Mouse (Mus musculus) G1E (cell line): ENCODE data around the gene Caln1.

Source experiments
- CTCF ChIP-seq: IDR thresholded peaks from 2 replicates; pipeline ENCODE4 v1.5.1; 2012; ENCODE audit warnings: low read depth, low read length, inconsistent platforms, mixed read lengths
- GATA1 ChIP-seq: IDR thresholded peaks from 2 replicates; pipeline ENCODE4 v1.6.1; 2012; ENCODE audit warnings: borderline replicate concordance, low read length, inconsistent platforms, mixed read lengths
- POLR2AphosphoS5 ChIP-seq: IDR thresholded peaks from 2 replicates; pipeline ENCODE4 v1.6.1; 2012; ENCODE audit warnings: low read depth, low read length, inconsistent platforms; ENCODE audit not compliant: insufficient replicate concordance
- TAL1 ChIP-seq: conservative IDR thresholded peaks from 2 replicates; pipeline ENCODE4 v1.6.1; 2012; ENCODE audit warnings: low read depth, low read length, inconsistent platforms, mixed read lengths

- no peak for TF ChIP-seq GATA1
- no peak for TF ChIP-seq CTCF
- no peak for TF ChIP-seq TAL1
- TF ChIP-seq POLR2AphosphoS5, result no peak
Measured at GRCm38 (mm10) chr5:130384222-130384912, 15.1 kb downstream of the Caln1 start, which contains the start of gene A330070K13Rik.
